Mouse (Mus musculus) cerebellum, adult 2 months (tissue): ENCODE results near the gene Nup160.

Experiments used
- CTCF ChIP-seq: fragments of 200-500 bp; IDR thresholded peaks from 2 replicates; pipeline ENCODE4 v1.5.1; 2011; ENCODE audit warnings: low read depth, mild to moderate bottlenecking, control low read depth, low read length, moderate library complexity, borderline replicate concordance; ENCODE audit not compliant: insufficient read depth
- POLR2A ChIP-seq: fragments of 200-500 bp; IDR thresholded peaks from 2 replicates; pipeline ENCODE4 v1.6.1; 2011; ENCODE audit warnings: low read length, control low read depth, borderline replicate concordance; ENCODE audit not compliant: insufficient read depth

DNA sequence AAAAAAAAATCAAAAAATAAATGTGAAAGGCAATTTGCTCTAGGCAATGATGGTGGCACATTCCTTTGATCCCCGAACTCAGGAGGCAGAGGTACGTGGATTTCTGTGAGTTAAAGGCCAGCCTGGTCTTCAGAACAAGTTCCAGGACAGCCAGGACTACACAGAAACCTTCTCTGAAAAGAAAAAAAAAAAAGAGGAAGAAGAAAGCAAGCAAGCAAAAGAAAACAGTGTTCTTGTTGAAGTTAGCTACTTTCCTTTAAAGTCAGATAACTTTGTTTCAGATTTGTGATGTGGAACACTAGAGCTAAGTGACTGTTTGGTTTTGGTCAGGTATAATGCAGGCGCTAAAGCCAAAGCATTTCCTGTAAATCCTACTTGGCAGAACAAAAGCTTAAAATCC, 61.8 kb downstream of the Nup160 start:
- TF ChIP-seq POLR2A = no peak
- no peak for TF ChIP-seq CTCF
